Mouse (Mus musculus) heart, embryonic 11.5 days (tissue): ENCODE measurements around the gene Yipf3. TPM values are rescaled to one million over a fixed set of nuclear protein-coding genes. Genes with fewer than 3 reads are reported as not detected.

Experiments used
- ATAC-seq: fragments of 200-750 bp; cut with Nextera tagmentation; replicated peaks from 2 replicates; pipeline ENCODE4 v1.8.0; 2017; ENCODE audit warnings: moderate library complexity; ENCODE audit not compliant: insufficient number of reproducible peaks, low FRiP score, low TSS enrichment
- H3K27ac ChIP-seq: fragments of 300-500 bp; sonication (generic); 2 replicates; pipeline ENCODE4 v1.5.1; 2014; ENCODE audit warnings: mild to moderate bottlenecking, low read depth, low read length
- H3K27me3 ChIP-seq: fragments of 300-500 bp; sonication (generic); 2 replicates; pipeline ENCODE4 v1.6.1; 2014; ENCODE audit warnings: mild to moderate bottlenecking, low read length, mixed read lengths; ENCODE audit not compliant: control insufficient read depth, insufficient read depth
- H3K36me3 ChIP-seq: fragments of 300-500 bp; sonication (generic); 2 replicates; pipeline ENCODE4 v1.6.1; 2014; ENCODE audit warnings: mild to moderate bottlenecking, low read length, moderate library complexity, mixed read lengths; ENCODE audit not compliant: control insufficient read depth, insufficient read depth
- H3K4me1 ChIP-seq: fragments of 300-500 bp; sonication (generic); 2 replicates; pipeline ENCODE4 v1.6.1; 2014; ENCODE audit warnings: low read length; ENCODE audit not compliant: control insufficient read depth, insufficient read depth
- H3K4me2 ChIP-seq: fragments of 300-500 bp; sonication (generic); 2 replicates; pipeline ENCODE4 v1.6.1; 2014; ENCODE audit warnings: mild to moderate bottlenecking, moderate library complexity
- H3K4me3 ChIP-seq: fragments of 300-500 bp; sonication (generic); 2 replicates; pipeline ENCODE4 v1.5.1; 2014; ENCODE audit warnings: low read depth, low read length
- H3K9ac ChIP-seq: fragments of 300-500 bp; sonication (generic); 2 replicates; pipeline ENCODE4 v1.6.1; 2014; ENCODE audit warnings: mild to moderate bottlenecking, low read depth, low read length, moderate library complexity
- H3K9me3 ChIP-seq: fragments of 300-500 bp; sonication (generic); replicated peaks from 2 replicates; pipeline ENCODE4 v1.6.1; 2016; ENCODE audit warnings: low read length; ENCODE audit not compliant: control insufficient read depth
- WGBS: fragments of 180-500 bp; shearing (Covaris S2); extraction: QIAGEN DNeasy Blood & Tissue Kit; methylation state at CpG from one replicate; pipeline ENCODE4 v1.1.7; 2014; ENCODE audit not compliant: insufficient replicate concordance; 5-methylcytosine and 5-hydroxymethylcytosine counted together
- polyA plus RNA-seq: library from polyadenylated mRNA; unstranded; fragments of >200 nt; fragmentation: Nextera tagmentation; extraction: Ambion mirVana; gene quantifications from 2 replicates; pipeline ENCODE4 v1.2.1, GENCODE M21; 2014

Gene Yipf3
- polyA plus RNA-seq, 1 experiment from 2014 or later: 83.0 TPM

DNA sequence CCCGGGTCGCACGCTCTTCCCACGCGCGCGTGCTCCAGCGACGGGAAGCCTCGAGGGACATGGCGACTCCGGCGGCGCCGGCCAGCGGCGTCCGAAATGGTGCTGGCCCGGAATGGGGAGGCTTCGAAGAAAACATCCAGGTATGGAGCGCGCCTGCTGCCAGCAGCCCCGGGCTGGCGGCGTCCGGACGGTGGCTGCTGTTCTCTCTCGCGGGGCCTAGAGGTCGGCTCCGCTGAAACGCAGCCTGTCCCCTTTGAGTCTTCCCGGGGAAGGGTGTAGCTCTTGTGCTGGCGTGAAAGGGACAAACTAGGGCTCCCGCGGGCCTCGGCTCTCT, 276 bp downstream of the Yipf3 start:
- peak; percentile 15; the same call in 1 of the 2 replicates for ATAC-seq
- H3K27ac ChIP-seq: peak overlapping the region; percentile 12; the same call in 1 of the 2 replicates
- no peaks in the 10 kb centered on the region for H3K9me3 ChIP-seq
- H3K4me2 ChIP-seq: peak overlapping the region; percentile 73
- no peaks in the 10 kb centered on the region for H3K27me3 ChIP-seq
- WGBS: under 1% methylated on average over 37 of the region's 37 CpGs
- peaks cover 33% of the 10 kb centered on the region for H3K36me3 ChIP-seq
- peak overlapping the region; percentile 76 for H3K4me3 ChIP-seq
- H3K4me1 ChIP-seq: peaks cover 14% of the 10 kb centered on the region
- H3K9ac ChIP-seq: peak overlapping the region; percentile 84

DNA sequence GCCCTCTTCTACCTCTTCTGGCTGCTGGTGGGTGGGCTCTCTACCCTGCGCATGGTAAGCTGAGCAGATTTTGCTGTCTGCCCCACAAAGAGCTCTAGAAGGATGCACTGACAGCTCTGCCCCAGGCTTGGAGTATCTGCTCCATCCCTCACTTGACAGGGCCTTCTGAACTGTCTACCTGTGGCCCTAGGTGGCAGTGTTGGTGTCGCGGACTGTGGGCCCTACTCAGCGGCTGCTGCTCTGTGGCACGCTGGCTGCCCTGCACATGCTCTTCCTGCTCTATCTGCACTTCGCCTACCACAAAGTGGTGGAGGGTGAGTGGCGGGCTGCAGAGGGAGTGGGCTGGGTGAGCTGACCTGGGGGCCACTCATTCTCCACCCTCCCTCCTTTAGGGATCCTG, 3.3 kb downstream of the Yipf3 start:
- no peak overlapping the region for H3K9ac ChIP-seq
- H3K4me1 ChIP-seq: peaks cover 19% of the 10 kb centered on the region
- WGBS: 80% methylated on average over 7 of the region's 7 CpGs
- ATAC-seq: no peak
- H3K36me3 ChIP-seq: peaks cover 16% of the 10 kb centered on the region
- H3K4me3 ChIP-seq: no peak overlapping the region
- no peak overlapping the region for H3K4me2 ChIP-seq
- peaks cover 20% of the 10 kb centered on the region for H3K27me3 ChIP-seq
- no peaks in the 10 kb centered on the region for H3K9me3 ChIP-seq
- H3K27ac ChIP-seq: no peak overlapping the region

DNA sequence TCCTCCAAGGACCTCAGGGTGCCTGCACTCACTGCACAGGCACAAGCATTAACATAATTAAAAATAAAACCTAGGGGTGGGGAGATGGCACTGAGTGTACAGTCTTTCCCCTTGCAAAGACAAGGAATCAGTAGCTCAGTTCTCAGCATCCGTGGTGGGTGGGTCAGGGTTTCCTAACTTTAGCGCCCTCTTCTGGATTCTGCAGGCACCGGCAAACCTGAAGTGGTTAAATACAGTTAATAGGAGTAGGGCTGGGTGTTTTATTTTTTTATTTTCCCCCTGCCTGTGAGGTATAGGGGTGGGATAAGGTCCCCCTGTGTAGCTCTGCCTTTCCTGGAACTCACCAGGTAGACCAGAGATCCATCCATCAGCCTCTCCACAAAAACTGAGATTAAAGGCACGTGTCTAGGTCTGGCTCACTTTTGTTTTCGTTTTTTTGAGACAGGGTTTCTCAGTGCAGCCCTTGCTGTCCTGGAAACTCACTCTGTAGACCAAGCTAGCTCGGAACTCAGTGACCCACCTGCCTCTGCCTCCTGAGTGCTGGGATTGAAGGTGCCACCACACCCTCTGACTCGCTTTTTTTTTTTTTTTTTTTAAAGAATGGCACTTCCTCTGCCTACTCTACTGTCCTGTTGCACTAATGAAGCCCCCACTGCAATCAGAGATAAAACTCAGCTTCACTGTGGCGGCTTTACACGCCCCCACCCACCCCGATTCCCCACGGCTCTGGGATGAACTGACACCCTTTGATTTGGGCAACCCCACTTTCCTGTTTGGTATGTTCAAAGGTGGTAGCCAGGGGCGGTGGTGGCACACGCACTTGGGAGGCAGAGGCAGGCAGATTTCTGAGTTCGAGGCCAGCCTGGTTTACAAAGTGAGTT, 4.9 kb downstream of the Yipf3 start:
- Histone ChIP-seq H3K9me3 (no peaks in the 10 kb centered on the region), H3K27ac (no peak overlapping the region), H3K4me1 (peaks cover 11% of the 10 kb centered on the region; the same call in 1 of the 2 replicates), H3K4me3 (no peak overlapping the region), H3K27me3 (peaks cover 22% of the 10 kb centered on the region), H3K36me3 (peaks cover 22% of the 10 kb centered on the region), H3K4me2 (peak overlapping the region; percentile 100), H3K9ac (no peak overlapping the region)
- WGBS: 51% methylated on average over 14 of the region's 14 CpGs
- ATAC-seq: no peak

DNA sequence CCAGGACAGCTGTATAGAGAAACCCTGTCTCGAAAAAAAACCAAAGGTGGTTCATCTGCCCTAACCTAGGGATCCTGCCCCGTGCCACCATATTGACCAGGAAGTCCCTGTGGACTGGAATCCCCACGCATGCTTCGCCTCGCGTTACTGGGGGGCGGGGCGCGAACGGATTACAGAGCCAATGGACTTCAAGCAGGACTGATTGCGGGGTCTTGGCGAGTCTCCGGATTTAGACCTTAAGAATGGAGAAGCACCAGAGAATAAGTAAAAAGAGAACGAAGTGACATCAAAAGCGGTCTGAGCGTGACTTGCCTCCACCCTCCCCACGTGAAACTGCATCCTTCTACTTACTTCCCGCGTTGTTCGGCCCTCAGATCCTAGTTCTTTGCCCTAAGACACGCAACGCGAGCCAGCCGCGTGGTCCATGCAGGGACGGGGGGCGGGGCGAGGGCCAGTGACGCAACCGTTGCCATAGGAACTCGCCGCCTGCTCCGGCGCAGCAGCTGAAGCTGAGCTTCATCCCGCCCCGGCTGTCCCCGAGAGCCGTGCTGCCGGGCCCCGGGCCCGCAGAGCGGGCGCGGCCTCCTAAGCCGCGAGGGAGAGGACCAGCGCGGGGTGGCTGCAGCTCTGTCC, 5.7 kb downstream of the Yipf3 start, which contains the start of gene Lrrc73:
Gene Lrrc73 (plus strand): TSS at position 80 of the 633 bp plus-strand sequence.
- peak; percentile 74 for ATAC-seq
- Histone ChIP-seq H3K27me3 (peaks cover 22% of the 10 kb centered on the region), H3K9me3 (no peaks in the 10 kb centered on the region), H3K4me1 (peaks cover 10% of the 10 kb centered on the region; the same call in 1 of the 2 replicates), H3K27ac (no peak within 1 kb of the TSS), H3K4me2 (peak within 1 kb of the TSS; percentile 100), H3K9ac (peak within 1 kb of the TSS; percentile 17), H3K36me3 (peaks cover 30% of the 10 kb centered on the region), H3K4me3 (peak within 1 kb of the TSS; percentile 71)
- 2% methylated on average over 48 of the region's 48 CpGs for WGBS

DNA sequence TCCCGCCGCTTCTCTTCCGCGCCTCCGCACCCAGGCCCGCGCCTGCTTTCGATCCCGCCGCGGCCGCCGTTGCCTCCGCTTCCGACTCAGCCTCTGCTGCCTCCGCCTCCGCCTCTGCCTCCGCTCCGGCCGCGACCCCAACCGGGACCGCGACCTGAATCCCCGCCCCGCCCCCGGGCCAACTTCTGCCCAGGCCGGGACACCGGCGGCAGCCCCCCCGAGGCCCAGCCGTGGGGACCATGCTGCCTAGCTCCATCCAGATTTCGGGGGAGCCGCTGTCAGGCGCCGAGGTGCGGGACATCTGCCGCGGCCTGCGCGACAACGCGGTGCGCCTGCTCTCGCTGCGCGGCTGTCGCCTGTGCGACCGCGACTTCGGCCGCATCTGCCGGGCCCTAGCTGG, 6.2 kb downstream of the Yipf3 start:
- Histone ChIP-seq H3K36me3 (peaks cover 34% of the 10 kb centered on the region), H3K4me2 (peak overlapping the region; percentile 100), H3K9ac (peak overlapping the region; percentile 17), H3K9me3 (no peaks in the 10 kb centered on the region), H3K27me3 (peaks cover 22% of the 10 kb centered on the region), H3K27ac (no peak overlapping the region), H3K4me1 (peaks cover 5% of the 10 kb centered on the region; the same call in 1 of the 2 replicates), H3K4me3 (peak overlapping the region; percentile 71)
- WGBS: under 1% methylated on average over 52 of the region's 54 CpGs
- ATAC-seq: no peak

DNA sequence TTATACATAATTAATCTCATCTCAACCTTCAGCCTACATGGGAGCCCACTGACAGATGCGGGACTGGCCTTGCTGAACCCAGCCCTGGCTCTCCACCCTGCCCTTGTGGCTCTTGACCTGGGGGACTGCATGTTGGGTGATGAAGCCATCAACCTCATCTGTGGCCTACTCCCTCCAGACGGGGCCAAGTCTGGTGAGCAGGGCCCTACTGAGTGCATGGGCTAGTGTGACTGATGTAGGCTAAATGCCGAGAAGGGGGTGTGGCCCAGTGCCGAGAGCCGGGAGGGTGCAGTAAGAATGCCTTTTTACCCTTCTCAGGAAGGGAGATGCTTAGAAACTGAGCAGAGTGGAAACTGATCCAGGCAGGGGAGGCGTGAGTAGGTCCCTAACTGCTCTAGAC, 7.3 kb downstream of the Yipf3 start:
- H3K4me3 ChIP-seq: peak overlapping the region; percentile 71; the same call in 1 of the 2 replicates
- no peak overlapping the region for H3K9ac ChIP-seq
- H3K4me1 ChIP-seq: peaks cover 5% of the 10 kb centered on the region; the same call in 1 of the 2 replicates
- H3K4me2 ChIP-seq: no peak overlapping the region
- H3K27ac ChIP-seq: no peak overlapping the region
- ATAC-seq: no peak
- WGBS: 30% methylated on average over 6 of the region's 6 CpGs
- H3K9me3 ChIP-seq: no peaks in the 10 kb centered on the region
- peaks cover 41% of the 10 kb centered on the region for H3K36me3 ChIP-seq
- peaks cover 22% of the 10 kb centered on the region for H3K27me3 ChIP-seq

DNA sequence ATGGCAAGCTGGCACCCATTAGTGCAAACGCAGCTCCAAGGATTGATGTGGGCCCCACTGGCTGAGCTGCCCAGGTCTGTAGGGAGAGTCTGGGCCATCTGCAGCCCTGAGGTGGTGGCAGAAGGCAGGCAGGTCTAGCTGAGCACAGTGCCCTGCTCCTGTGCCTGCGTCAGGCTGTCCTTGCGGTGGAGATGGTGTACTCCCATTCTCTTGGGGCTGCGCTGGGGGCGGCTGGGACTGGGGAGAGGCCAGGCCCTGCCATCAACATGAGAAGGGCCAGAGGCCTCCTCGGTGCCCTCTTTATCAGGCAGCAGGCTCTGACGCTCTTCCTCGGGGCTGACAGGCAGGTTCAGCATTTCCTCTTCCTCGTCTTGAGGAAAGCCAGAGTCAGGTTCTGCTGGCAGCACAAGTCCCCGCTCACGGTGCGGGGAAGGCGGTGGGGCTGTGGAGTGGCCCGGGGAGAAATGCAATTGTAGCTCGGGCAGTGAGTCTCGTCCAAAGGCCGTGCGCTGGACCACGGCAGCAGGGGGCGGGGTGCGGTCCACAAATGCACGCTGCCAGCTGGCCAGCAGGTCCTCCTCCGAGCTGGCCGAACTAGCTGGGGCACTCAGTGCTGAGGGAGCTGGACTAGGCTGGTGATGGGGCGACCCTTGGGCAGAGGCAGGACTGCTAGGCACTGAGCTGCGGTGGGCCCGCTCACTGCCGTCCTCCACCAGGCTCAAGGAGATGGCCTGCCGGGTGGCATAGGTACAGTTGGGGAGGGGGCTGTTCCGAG, 10.6 kb downstream of the Yipf3 start:
- peak overlapping the region; percentile 31; the same call in 1 of the 2 replicates for H3K27ac ChIP-seq
- no peak overlapping the region for H3K4me3 ChIP-seq
- 71% methylated on average over 30 of the region's 30 CpGs for WGBS
- H3K4me1 ChIP-seq: peaks cover 5% of the 10 kb centered on the region; the same call in 1 of the 2 replicates
- H3K9ac ChIP-seq: no peak overlapping the region
- ATAC-seq: no peak
- no peak overlapping the region for H3K4me2 ChIP-seq
- no peaks in the 10 kb centered on the region for H3K9me3 ChIP-seq
- peaks cover 22% of the 10 kb centered on the region for H3K27me3 ChIP-seq
- peaks cover 47% of the 10 kb centered on the region for H3K36me3 ChIP-seq

DNA sequence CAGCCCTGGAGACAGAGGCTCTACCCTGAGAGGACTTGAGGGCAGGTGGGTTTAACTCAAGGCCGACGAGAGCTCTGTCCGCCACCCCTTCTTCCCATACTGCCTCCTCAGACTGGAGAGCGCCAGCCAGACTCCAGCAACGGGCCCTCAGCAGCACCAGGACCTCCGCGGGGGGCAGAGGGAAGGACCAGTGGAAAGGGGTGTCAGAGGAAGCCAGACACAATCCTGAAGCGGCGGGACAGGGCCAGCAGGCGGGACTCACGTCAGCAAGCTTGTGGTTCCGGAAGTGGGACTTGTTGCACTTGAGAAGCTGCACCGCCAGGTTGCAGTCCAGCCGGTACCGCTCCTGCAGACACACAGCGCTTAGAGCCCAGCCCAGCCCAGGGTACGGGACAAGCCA, 11.8 kb downstream of the Yipf3 start:
- Histone ChIP-seq H3K9ac (no peak overlapping the region), H3K27ac (no peak overlapping the region), H3K4me1 (no peaks in the 10 kb centered on the region; the same call in 1 of the 2 replicates), H3K27me3 (peaks cover 14% of the 10 kb centered on the region), H3K9me3 (no peaks in the 10 kb centered on the region), H3K4me3 (no peak overlapping the region), H3K4me2 (no peak overlapping the region), H3K36me3 (peaks cover 56% of the 10 kb centered on the region)
- ATAC-seq: no peak
- 80% methylated on average over 17 of the region's 17 CpGs for WGBS
